ENCODE assay signal across 7 mouse cellular contexts in genomic region chr13:91460621-91461284, GRCm38 (mm10). TPM values are rescaled to one million over a fixed set of nuclear protein-coding genes. Genes with fewer than 3 reads are reported as not detected.
A peak's percentile ranks its signal among the peaks of the same experiment; 100 is the strongest.
DNase-seq lines count a peak whose midpoint lies in the region; ATAC-seq lines count a peak whose summit lies in the region.

No protein-coding gene starts in this region.

- peak overlapping the region; percentile 99 for H3K27ac ChIP-seq in embryonic facial prominence, embryonic 12.5 days
- H3K27ac ChIP-seq in limb, embryonic 11.5 days (replicated peaks; ENCODE audit: low read depth, low read length): peak overlapping the region; percentile 94
- H3K27ac ChIP-seq in midbrain, embryonic 14.5 days (replicated peaks; ENCODE audit: low read depth, low read length): peak overlapping the region; percentile 96

- no peaks in the 10 kb centered on the region for H3K36me3 ChIP-seq in embryonic facial prominence, embryonic 12.5 days
- H3K36me3 ChIP-seq in limb, embryonic 11.5 days (ENCODE audit: control insufficient read depth, insufficient read depth, low read length): no peaks in the 10 kb centered on the region
- H3K36me3 ChIP-seq in midbrain, embryonic 14.5 days (ENCODE audit: control insufficient read depth, insufficient read depth, low read length): no peaks in the 10 kb centered on the region

- H3K4me3 ChIP-seq in embryonic facial prominence, embryonic 12.5 days: peak overlapping the region; percentile 95
- peak overlapping the region; percentile 97 for H3K4me3 ChIP-seq in limb, embryonic 11.5 days (ENCODE audit: low read depth, low read length)
- H3K4me3 ChIP-seq in midbrain, embryonic 14.5 days (replicated peaks; ENCODE audit: low read depth, low read length): peak overlapping the region; percentile 92

- peak overlapping the region; percentile 73 for H3K4me2 ChIP-seq in embryonic facial prominence, embryonic 12.5 days (replicated peaks)
- peak overlapping the region; percentile 76 for H3K4me2 ChIP-seq in limb, embryonic 11.5 days (ENCODE audit: low read depth, severe bottlenecking)
- H3K4me2 ChIP-seq in midbrain, embryonic 14.5 days (ENCODE audit: low read length): peak overlapping the region; percentile 83

- under 1% methylated on average over 43 of the region's 70 CpGs for WGBS in embryonic facial prominence, embryonic 12.5 days
- 0% methylated on average over 27 of the region's 70 CpGs for WGBS in limb, embryonic 11.5 days
- WGBS in midbrain, embryonic 14.5 days: under 1% methylated on average over 63 of the region's 70 CpGs

- peak; percentile 98 for ATAC-seq in embryonic facial prominence, embryonic 12.5 days (ENCODE audit: insufficient number of reproducible peaks, insufficient read depth, low FRiP score, low TSS enrichment)
- peak; percentile 99 for ATAC-seq in limb, embryonic 11.5 days (ENCODE audit: insufficient number of reproducible peaks, low FRiP score, low TSS enrichment, low read depth)
- peak; percentile 99 for ATAC-seq in midbrain, embryonic 14.5 days (ENCODE audit: low FRiP score, low TSS enrichment)

- H3K9ac ChIP-seq in embryonic facial prominence, embryonic 12.5 days: peak overlapping the region; percentile 98
- peak overlapping the region; percentile 95 for H3K9ac ChIP-seq in limb, embryonic 11.5 days (ENCODE audit: low read length)
- peak overlapping the region; percentile 76 for H3K9ac ChIP-seq in midbrain, embryonic 14.5 days (replicated peaks; ENCODE audit: low read length)

- peak; percentile 99 for DNase-seq in adrenal gland, postnatal 25 days
- DNase-seq in heart, adult 11 months: peak; percentile 100
- peak; percentile 98 for DNase-seq in kidney, adult 18-20 months
- DNase-seq in limb, embryonic 11.5 days (ENCODE audit: low spot score): peak; percentile 100
- peak; percentile 98 for DNase-seq in midbrain, embryonic 14.5 days
- peak; percentile 94 to 95 for DNase-seq in spleen, adult 18-20 months

- H3K4me1 ChIP-seq in embryonic facial prominence, embryonic 12.5 days: peaks cover 22% of the 10 kb centered on the region
- peaks cover 13% of the 10 kb centered on the region; the same call in 1 of the 2 replicates for H3K4me1 ChIP-seq in limb, embryonic 11.5 days (ENCODE audit: control insufficient read depth, insufficient read depth, low read length)
- peaks cover 27% of the 10 kb centered on the region for H3K4me1 ChIP-seq in midbrain, embryonic 14.5 days (ENCODE audit: control insufficient read depth, insufficient read depth, low read length)

- H3K27me3 ChIP-seq in embryonic facial prominence, embryonic 12.5 days: no peaks in the 10 kb centered on the region
- no peaks in the 10 kb centered on the region for H3K27me3 ChIP-seq in limb, embryonic 11.5 days (ENCODE audit: control insufficient read depth, insufficient read depth, low read length)
- H3K27me3 ChIP-seq in midbrain, embryonic 14.5 days (ENCODE audit: control insufficient read depth, insufficient read depth, low read length): no peaks in the 10 kb centered on the region

- H3K9me3 ChIP-seq in embryonic facial prominence, embryonic 12.5 days: no peaks in the 10 kb centered on the region
- H3K9me3 ChIP-seq in limb, embryonic 11.5 days (ENCODE audit: control insufficient read depth, low read length): no peaks in the 10 kb centered on the region
- H3K9me3 ChIP-seq in midbrain, embryonic 14.5 days (ENCODE audit: control insufficient read depth, low read length): no peaks in the 10 kb centered on the region

RNA-seq across cellular contexts. Expression of gene Ssbp2, which starts 0.7 kb away (rescaled TPM):
- total RNA-seq in adrenal gland, postnatal 25 days (2021): 25.4 and 30.5 TPM in 2 replicates
- 210 and 214 TPM in 2 replicates for polyA plus RNA-seq in embryonic facial prominence, embryonic 12.5 days (2016; fragmentation: Nextera tagmentation; extraction: Ambion mirVana)
- polyA plus RNA-seq in limb, embryonic 11.5 days (2014; fragmentation: Nextera tagmentation; extraction: Ambion mirVana): 231 and 237 TPM in 2 replicates
- polyA plus RNA-seq in midbrain, embryonic 14.5 days (2014; fragmentation: Nextera tagmentation; extraction: Ambion mirVana): 274 and 283 TPM in 2 replicates

Comparison
In these comparisons a context has a peak if more than half of its experiments do, and no peak if none do; other contexts are left out.
1. Peak in every context shown above with its lines: DNase-seq, ATAC-seq, H3K4me3 ChIP-seq and H3K27ac ChIP-seq.